Mouse (Mus musculus): Measurements from ENCODE around the gene Vash2. TPM values are rescaled to one million over a fixed set of nuclear protein-coding genes. Genes with fewer than 3 reads are reported as not detected.

Vash2 gene
- polyA plus RNA-seq, 1 experiment from 2014 or later: 27.0 TPM

- no peak overlapping the region for H3K4me3 ChIP-seq (ENCODE audit: low read length)
- H3K36me3 ChIP-seq (ENCODE audit: insufficient read depth, low read length): peaks cover 33% of the 10 kb centered on the region
- H3K27ac ChIP-seq (ENCODE audit: low read length): no peak overlapping the region
- no peak overlapping the region for H3K9ac ChIP-seq (replicated peaks; ENCODE audit: low read length)
- no peak overlapping the region for H3K4me2 ChIP-seq (replicated peaks; ENCODE audit: low read depth, low read length)
- H3K4me1 ChIP-seq (ENCODE audit: insufficient read depth, low read length): no peaks in the 10 kb centered on the region
- WGBS: 76% methylated on average over 5 of the region's 5 CpGs
- no peaks in the 10 kb centered on the region for H3K27me3 ChIP-seq (ENCODE audit: insufficient read depth, low read length)
- H3K9me3 ChIP-seq (ENCODE audit: low read length): no peaks in the 10 kb centered on the region
- no peak for ATAC-seq (ENCODE audit: low FRiP score, low TSS enrichment)
These were observed 20.3 kb downstream of the Vash2 start for GRCm38 (mm10) chr1:190958821-190959220.

GRCm38 (mm10) chr1:190953009-190953408 is 26.1 kb downstream of the Vash2 start:
- Histone ChIP-seq H3K36me3 (ENCODE audit: insufficient read depth, low read length) (peaks cover 49% of the 10 kb centered on the region), H3K4me3 (ENCODE audit: low read length) (no peak overlapping the region), H3K9me3 (ENCODE audit: low read length) (no peaks in the 10 kb centered on the region), H3K27me3 (ENCODE audit: insufficient read depth, low read length) (no peaks in the 10 kb centered on the region), H3K4me2 (replicated peaks; ENCODE audit: low read depth, low read length) (no peak overlapping the region), H3K9ac (replicated peaks; ENCODE audit: low read length) (no peak overlapping the region), H3K27ac (ENCODE audit: low read length) (no peak overlapping the region), H3K4me1 (ENCODE audit: insufficient read depth, low read length) (no peaks in the 10 kb centered on the region)
- 81% methylated on average over 3 of the region's 3 CpGs for WGBS
- no peak for ATAC-seq (ENCODE audit: low FRiP score, low TSS enrichment)

GRCm38 (mm10) chr1:190951014-190951413 is 28.1 kb downstream of the Vash2 start:
- no peak for ATAC-seq (ENCODE audit: low FRiP score, low TSS enrichment)
- no peak overlapping the region for H3K4me3 ChIP-seq (ENCODE audit: low read length)
- WGBS: 88% methylated on average over 5 of the region's 5 CpGs
- H3K36me3 ChIP-seq (ENCODE audit: insufficient read depth, low read length): peaks cover 43% of the 10 kb centered on the region
- no peak overlapping the region for H3K9ac ChIP-seq (replicated peaks; ENCODE audit: low read length)
- no peak overlapping the region for H3K27ac ChIP-seq (ENCODE audit: low read length)
- no peak overlapping the region for H3K4me2 ChIP-seq (replicated peaks; ENCODE audit: low read depth, low read length)
- H3K9me3 ChIP-seq (ENCODE audit: low read length): no peaks in the 10 kb centered on the region
- no peaks in the 10 kb centered on the region for H3K4me1 ChIP-seq (ENCODE audit: insufficient read depth, low read length)
- no peaks in the 10 kb centered on the region for H3K27me3 ChIP-seq (ENCODE audit: insufficient read depth, low read length)

- Histone ChIP-seq H3K36me3 (ENCODE audit: insufficient read depth, low read length) (peaks cover 43% of the 10 kb centered on the region), H3K27me3 (ENCODE audit: insufficient read depth, low read length) (no peaks in the 10 kb centered on the region), H3K4me3 (ENCODE audit: low read length) (no peak overlapping the region), H3K9me3 (ENCODE audit: low read length) (no peaks in the 10 kb centered on the region), H3K27ac (ENCODE audit: low read length) (0 out of 2 replicates have a peak overlapping the region, but pooled peaks have one; percentile 18), H3K9ac (replicated peaks; ENCODE audit: low read length) (no peak overlapping the region), H3K4me1 (ENCODE audit: insufficient read depth, low read length) (no peaks in the 10 kb centered on the region), H3K4me2 (replicated peaks; ENCODE audit: low read depth, low read length) (no peak overlapping the region)
- 79% methylated on average over 17 of the region's 17 CpGs for whole genome bisulfite sequencing
- no peak for ATAC-seq (ENCODE audit: low FRiP score, low TSS enrichment)
These were observed 30.2 kb downstream of the Vash2 start for GRCm38 (mm10) chr1:190948846-190949245.

GRCm38 (mm10) chr1:190948439-190948838 is 30.7 kb downstream of the Vash2 start:
- 61% methylated on average over 7 of the region's 7 CpGs for WGBS
- no peak overlapping the region for H3K4me3 ChIP-seq (ENCODE audit: low read length)
- H3K4me2 ChIP-seq (replicated peaks; ENCODE audit: low read depth, low read length): no peak overlapping the region
- no peaks in the 10 kb centered on the region for H3K27me3 ChIP-seq (ENCODE audit: insufficient read depth, low read length)
- no peaks in the 10 kb centered on the region for H3K9me3 ChIP-seq (ENCODE audit: low read length)
- no peak overlapping the region for H3K9ac ChIP-seq (replicated peaks; ENCODE audit: low read length)
- no peaks in the 10 kb centered on the region for H3K4me1 ChIP-seq (ENCODE audit: insufficient read depth, low read length)
- 0 out of 2 replicates have a peak overlapping the region, but pooled peaks have one; percentile 18 for H3K27ac ChIP-seq (ENCODE audit: low read length)
- ATAC-seq (ENCODE audit: low FRiP score, low TSS enrichment): no peak
- peaks cover 43% of the 10 kb centered on the region for H3K36me3 ChIP-seq (ENCODE audit: insufficient read depth, low read length)

GRCm38 (mm10) chr1:190947986-190948385 is 31.1 kb downstream of the Vash2 start:
- no peak for ATAC-seq (ENCODE audit: low FRiP score, low TSS enrichment)
- no peak overlapping the region for H3K4me3 ChIP-seq (ENCODE audit: low read length)

GRCm38 (mm10) chr1:190944109-190944760 is 34.9 kb downstream of the Vash2 start:
- 47% methylated on average over 6 of the region's 6 CpGs for WGBS
- ATAC-seq (ENCODE audit: low FRiP score, low TSS enrichment): peak; percentile 80
- Histone ChIP-seq H3K27me3 (ENCODE audit: insufficient read depth, low read length) (no peaks in the 10 kb centered on the region), H3K4me1 (ENCODE audit: insufficient read depth, low read length) (no peaks in the 10 kb centered on the region), H3K4me2 (replicated peaks; ENCODE audit: low read depth, low read length) (no peak overlapping the region), H3K9me3 (ENCODE audit: low read length) (no peaks in the 10 kb centered on the region), H3K27ac (ENCODE audit: low read length) (no peak overlapping the region), H3K36me3 (ENCODE audit: insufficient read depth, low read length) (peaks cover 67% of the 10 kb centered on the region), H3K9ac (replicated peaks; ENCODE audit: low read length) (no peak overlapping the region), H3K4me3 (ENCODE audit: low read length) (no peak overlapping the region)

More at GRCm38 (mm10) chr1:190947986-190948385, 31.1 kb downstream of the Vash2 start:
- 66% methylated on average over 5 of the region's 5 CpGs for WGBS
- Histone ChIP-seq H3K9me3 (ENCODE audit: low read length) (no peaks in the 10 kb centered on the region), H3K9ac (replicated peaks; ENCODE audit: low read length) (no peak overlapping the region), H3K36me3 (ENCODE audit: insufficient read depth, low read length) (peaks cover 42% of the 10 kb centered on the region), H3K27me3 (ENCODE audit: insufficient read depth, low read length) (no peaks in the 10 kb centered on the region), H3K27ac (ENCODE audit: low read length) (no peak overlapping the region), H3K4me2 (replicated peaks; ENCODE audit: low read depth, low read length) (no peak overlapping the region), H3K4me1 (ENCODE audit: insufficient read depth, low read length) (no peaks in the 10 kb centered on the region)

- Histone ChIP-seq H3K4me3 (ENCODE audit: low read length) (no peak overlapping the region), H3K9me3 (ENCODE audit: low read length) (no peaks in the 10 kb centered on the region), H3K4me1 (ENCODE audit: insufficient read depth, low read length) (no peaks in the 10 kb centered on the region), H3K36me3 (ENCODE audit: insufficient read depth, low read length) (peaks cover 61% of the 10 kb centered on the region), H3K4me2 (replicated peaks; ENCODE audit: low read depth, low read length) (no peak overlapping the region), H3K9ac (replicated peaks; ENCODE audit: low read length) (no peak overlapping the region), H3K27me3 (ENCODE audit: insufficient read depth, low read length) (no peaks in the 10 kb centered on the region), H3K27ac (ENCODE audit: low read length) (no peak overlapping the region)
- ATAC-seq (ENCODE audit: low FRiP score, low TSS enrichment): no peak
- WGBS: 92% methylated on average over 7 of the region's 7 CpGs
These were observed 39.3 kb downstream of the Vash2 start for GRCm38 (mm10) chr1:190939803-190940202.

GRCm38 (mm10) chr1:190930181-190930580 is 48.9 kb downstream of the Vash2 start:
- Histone ChIP-seq H3K4me2 (replicated peaks; ENCODE audit: low read depth, low read length) (no peak overlapping the region), H3K36me3 (ENCODE audit: insufficient read depth, low read length) (peaks cover 10% of the 10 kb centered on the region; the same call in 1 of the 2 replicates), H3K9ac (replicated peaks; ENCODE audit: low read length) (no peak overlapping the region; the same call in 1 of the 2 replicates), H3K9me3 (ENCODE audit: low read length) (no peaks in the 10 kb centered on the region), H3K4me3 (ENCODE audit: low read length) (no peak overlapping the region), H3K27ac (ENCODE audit: low read length) (no peak overlapping the region), H3K4me1 (ENCODE audit: insufficient read depth, low read length) (peaks cover 11% of the 10 kb centered on the region; the same call in 1 of the 2 replicates), H3K27me3 (ENCODE audit: insufficient read depth, low read length) (no peaks in the 10 kb centered on the region)
- 82% methylated on average over 6 of the region's 6 CpGs for WGBS
- no peak for ATAC-seq (ENCODE audit: low FRiP score, low TSS enrichment)

- H3K27ac ChIP-seq (ENCODE audit: low read length): peak overlapping the region; percentile 98
- peak overlapping the region; percentile 77 for H3K4me3 ChIP-seq (ENCODE audit: low read length)
- H3K36me3 ChIP-seq (ENCODE audit: insufficient read depth, low read length): peaks cover 4% of the 10 kb centered on the region; the same call in 1 of the 2 replicates
- H3K4me1 ChIP-seq (ENCODE audit: insufficient read depth, low read length): peaks cover 11% of the 10 kb centered on the region; the same call in 1 of the 2 replicates
- H3K9ac ChIP-seq (replicated peaks; ENCODE audit: low read length): peak overlapping the region; percentile 93
- H3K9me3 ChIP-seq (ENCODE audit: low read length): no peaks in the 10 kb centered on the region
- WGBS: 5% methylated on average over 27 of the region's 27 CpGs
- ATAC-seq (ENCODE audit: low FRiP score, low TSS enrichment): peak; percentile 28
- peak overlapping the region; percentile 57 for H3K4me2 ChIP-seq (replicated peaks; ENCODE audit: low read depth, low read length)
- no peaks in the 10 kb centered on the region for H3K27me3 ChIP-seq (ENCODE audit: insufficient read depth, low read length)
These were observed 49.9 kb downstream of the Vash2 start for GRCm38 (mm10) chr1:190929010-190929695.
